Mouse (Mus musculus): Measurements from ENCODE around the gene Bicra.

Gene Bicra

DNA sequence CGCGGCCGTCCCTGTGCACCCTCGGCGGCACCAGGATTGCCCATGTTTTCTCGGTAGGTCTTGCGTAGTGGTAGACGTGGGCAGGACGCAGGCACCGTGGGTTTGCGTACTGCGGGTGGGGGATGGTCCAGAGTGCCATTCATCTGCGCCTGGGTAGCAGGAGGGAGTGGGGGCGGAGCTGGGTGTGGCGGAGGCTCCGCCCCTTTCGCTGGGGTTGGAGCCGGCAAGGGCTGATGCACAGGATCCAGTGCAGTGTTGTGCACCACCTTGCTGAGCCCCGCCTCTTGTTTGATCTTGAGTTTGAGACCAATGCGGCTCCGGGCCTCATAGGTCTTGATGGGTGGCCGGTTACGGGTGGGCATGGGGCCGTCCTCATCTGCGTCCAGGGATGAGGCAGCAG is 75.5 kb downstream of the Bicra start:
- no peak for DNase-seq (ENCODE audit: low spot score in 2 of 2)

DNA sequence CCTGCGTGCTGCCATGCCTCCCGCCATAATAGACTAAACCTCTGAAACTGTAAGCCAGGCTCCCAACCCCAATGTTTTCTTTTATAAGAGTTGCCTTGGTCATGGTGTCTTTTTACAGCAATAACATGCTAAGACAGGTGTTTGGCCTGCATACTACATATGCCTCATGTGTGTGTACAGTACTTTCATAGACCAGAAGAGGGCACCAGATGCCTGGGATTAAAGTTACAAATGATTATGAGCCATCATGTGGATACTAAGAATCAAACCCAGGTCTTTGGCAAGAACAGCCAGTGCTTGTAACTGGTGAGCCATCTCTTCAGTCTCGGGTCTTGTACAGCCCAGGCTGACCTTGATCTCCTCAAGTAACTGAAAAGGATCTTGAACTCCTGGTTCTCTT is 78.0 kb downstream of the Bicra start:
- no peak for DNase-seq (ENCODE audit: low spot score in 2 of 2)

GRCm38 (mm10) chr7:15968322-15968721 is 79.4 kb downstream of the Bicra start:
- DNase-seq (ENCODE audit: low spot score in 2 of 2), result no peak

GRCm38 (mm10) chr7:15967312-15967711 is 80.4 kb downstream of the Bicra start, which contains the start of gene Ehd2:
TSS of gene Ehd2 (minus strand) at chr7:15967567.
- no peak for DNase-seq (ENCODE audit: low spot score in 2 of 2)

- no peak for DNase-seq (ENCODE audit: low spot score in 2 of 2)
These were observed 81.2 kb downstream of the Bicra start for GRCm38 (mm10) chr7:15966489-15966888.

DNA sequence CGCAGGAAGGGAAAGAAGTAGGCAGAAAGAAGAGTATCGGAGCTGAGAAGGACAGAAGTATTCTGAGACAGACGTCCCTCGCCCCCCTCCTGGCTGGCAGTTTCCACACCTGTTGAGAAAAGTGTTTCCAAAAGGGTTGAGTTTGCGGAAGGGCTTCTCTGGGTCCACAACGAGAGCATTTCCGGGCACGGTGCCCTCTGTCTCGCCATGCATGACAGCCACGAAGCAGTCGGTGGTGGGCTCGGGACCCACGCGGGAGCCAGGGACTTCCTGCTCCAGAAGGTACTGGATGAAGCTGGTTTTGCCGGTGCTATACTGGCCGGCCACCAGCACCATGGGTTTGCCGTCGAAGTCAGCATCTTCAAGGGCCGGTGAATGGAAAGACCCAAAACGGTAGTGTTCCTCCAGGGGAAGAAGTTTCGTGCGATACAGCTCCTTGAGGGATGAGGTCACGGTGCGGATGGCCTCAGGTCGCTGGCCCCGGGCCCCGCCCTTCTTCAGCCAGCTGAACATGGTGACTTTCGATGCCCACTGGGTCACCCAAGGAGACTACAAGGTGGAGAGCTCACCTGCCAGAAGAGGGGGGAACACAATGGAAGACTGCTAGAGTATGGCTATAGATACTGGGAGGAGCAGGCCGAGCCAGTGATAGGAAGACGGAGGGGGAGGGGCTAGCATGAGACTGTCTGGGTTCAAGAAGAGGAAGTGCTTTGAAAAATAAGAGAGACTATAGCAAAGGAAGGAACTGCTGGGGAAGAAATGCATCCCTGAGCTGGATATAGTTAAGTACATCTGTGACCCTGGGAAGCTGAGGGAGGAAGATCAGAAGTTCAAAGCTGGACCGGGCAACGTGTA is 83.7 kb downstream of the Bicra start:
- no peak for DNase-seq (ENCODE audit: low spot score in 2 of 2)

DNA sequence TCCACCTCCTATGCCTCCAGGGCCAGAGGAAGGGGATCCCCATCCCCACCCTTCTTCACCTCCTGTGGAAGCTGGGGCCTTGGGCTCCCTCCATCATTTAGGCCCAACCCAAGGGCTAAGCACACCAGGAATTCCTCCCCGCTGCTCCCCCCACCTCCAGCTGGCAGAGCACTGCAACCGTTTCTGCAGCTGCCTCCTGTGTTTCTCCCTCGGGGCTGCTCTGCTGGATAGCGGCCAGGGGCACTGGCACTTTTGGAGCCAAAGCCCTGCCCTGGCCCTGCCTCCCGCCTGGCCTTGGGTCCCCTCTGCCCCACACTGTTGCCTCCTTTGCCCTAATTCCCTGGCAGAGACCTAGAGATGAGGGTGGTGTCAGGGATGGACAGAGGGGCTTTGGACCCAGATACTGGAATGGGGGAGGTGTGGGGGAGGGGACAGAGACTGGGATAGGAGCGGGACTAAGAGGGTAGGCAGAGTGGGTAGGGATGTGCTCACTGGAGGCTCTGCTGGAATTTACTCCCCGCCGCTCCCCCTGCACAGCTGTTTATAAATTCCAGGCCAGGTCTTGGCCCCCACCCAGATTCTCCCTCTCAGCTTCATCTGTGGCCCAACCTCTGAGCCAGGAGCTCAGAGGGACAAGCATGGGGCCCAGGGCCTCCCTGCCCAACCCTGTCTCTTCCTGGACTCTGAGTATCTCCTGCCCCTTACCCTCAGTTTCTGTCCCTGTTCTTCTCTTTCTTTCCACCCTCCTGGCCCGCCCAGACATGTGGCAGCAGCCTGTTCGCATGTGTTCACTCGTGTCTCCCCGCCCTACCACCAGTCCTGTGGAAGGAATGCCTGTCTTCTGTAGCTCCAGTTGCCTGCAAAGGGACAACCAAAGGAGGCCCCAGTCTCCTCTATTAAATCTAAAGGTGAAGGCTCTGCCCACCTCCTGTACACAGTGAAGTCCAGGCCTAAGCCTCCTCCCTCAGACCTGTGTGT is 85.1 kb downstream of the Bicra start:
- DNase-seq (ENCODE audit: low spot score in 2 of 2), result peak; percentile 36 to 56

GRCm38 (mm10) chr7:15961798-15962197 is 85.9 kb downstream of the Bicra start:
- no peak for DNase-seq (ENCODE audit: low spot score in 2 of 2)

DNA sequence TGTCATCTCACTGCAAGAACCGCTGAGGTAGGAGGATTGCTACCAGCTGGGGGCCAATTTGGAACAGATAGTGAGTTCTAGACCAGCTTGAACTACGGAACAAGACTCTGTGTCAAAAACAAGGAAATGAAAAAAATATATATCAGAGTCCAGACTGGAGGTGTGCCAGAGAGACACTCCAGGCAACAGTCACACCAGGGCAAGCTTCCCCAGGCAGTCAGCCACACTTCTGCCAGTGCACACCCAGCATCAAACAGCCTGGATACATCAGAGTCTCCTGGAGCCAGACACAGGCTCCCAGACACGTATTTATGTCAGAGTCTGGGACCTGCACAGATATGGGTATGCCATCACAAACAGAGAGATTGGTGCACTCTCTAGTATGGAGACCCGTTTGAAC is 86.5 kb downstream of the Bicra start:
- no peak for DNase-seq (ENCODE audit: low spot score in 2 of 2)

- DNase-seq (ENCODE audit: low spot score in 2 of 2), result no peak
These were observed 87.0 kb downstream of the Bicra start for GRCm38 (mm10) chr7:15960691-15961090.

DNA sequence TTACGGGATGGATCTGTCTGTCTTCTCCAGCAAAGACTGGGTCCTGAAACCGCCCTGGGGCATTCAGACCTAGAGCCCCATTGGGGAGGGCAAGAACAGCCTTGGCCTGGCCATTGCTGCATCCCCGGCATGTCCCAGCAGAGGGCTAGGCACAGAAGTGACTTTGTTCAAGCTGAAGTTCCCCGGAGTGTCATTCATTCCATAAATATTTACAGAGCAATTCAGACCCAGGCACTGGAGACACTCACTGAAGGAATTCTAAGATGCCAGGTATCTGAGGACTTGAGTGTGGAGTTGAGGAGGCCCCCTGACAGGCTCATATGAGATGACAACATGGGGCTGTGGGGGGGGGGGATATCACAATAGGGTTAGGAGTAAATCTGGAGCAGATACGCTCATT is 91.6 kb downstream of the Bicra start:
- DNase-seq (ENCODE audit: low spot score in 2 of 2), result no peak

- DNase-seq (ENCODE audit: low spot score in 2 of 2), result no peak
These were observed 92.2 kb downstream of the Bicra start for GRCm38 (mm10) chr7:15955509-15955908.

DNA sequence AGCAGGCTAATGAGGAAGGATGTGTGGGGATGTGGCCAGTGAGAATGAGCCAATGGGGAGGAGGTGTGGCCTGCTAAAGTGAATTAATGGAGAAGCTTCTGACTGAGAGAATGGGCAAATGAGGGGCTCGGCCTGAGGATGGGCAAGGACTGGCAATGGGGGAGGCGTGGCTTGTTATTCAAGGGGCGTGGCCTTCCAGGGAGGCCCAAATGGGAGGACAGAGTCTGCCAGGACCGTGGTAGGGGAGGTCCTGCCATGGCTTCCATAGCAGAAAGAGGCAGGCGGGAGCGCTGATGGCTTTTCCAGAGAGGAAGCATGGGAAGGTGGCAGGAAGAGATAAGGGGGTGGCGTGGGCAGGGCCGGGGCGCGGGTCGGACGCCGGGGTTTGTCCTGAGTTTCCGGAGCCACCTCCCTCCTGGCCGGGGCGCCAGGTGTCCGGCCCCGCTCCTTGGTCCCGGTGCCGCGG is 92.7 kb downstream of the Bicra start:
- DNase-seq (ENCODE audit: low spot score in 2 of 2), result no peak

- no peak for DNase-seq (ENCODE audit: low spot score in 2 of 2)
These were observed 93.3 kb downstream of the Bicra start for GRCm38 (mm10) chr7:15954436-15954835.

- DNase-seq (ENCODE audit: low spot score in 2 of 2), result no peak
These were observed 94.2 kb downstream of the Bicra start for GRCm38 (mm10) chr7:15953307-15954074.

DNA sequence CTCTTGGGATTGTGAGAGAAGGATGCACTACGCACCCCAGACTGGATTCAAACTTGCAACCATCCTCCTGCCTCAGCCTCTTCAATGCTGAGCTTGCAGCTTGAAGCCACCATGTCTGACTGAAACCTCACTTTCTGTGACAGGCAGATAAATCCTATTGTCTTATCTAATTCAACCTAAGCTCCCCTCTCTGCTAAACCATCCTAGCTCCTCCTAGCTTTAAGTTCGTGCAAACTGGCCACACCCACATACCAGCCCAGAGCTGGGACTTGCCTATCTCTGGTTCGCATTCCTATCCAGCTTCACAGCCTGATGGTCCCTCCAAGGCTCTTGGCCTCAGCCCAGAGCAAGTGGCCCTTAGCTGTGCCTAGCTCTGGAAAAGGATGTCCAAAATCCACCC is 95.3 kb downstream of the Bicra start:
- no peak for DNase-seq (ENCODE audit: low spot score in 2 of 2)

DNA sequence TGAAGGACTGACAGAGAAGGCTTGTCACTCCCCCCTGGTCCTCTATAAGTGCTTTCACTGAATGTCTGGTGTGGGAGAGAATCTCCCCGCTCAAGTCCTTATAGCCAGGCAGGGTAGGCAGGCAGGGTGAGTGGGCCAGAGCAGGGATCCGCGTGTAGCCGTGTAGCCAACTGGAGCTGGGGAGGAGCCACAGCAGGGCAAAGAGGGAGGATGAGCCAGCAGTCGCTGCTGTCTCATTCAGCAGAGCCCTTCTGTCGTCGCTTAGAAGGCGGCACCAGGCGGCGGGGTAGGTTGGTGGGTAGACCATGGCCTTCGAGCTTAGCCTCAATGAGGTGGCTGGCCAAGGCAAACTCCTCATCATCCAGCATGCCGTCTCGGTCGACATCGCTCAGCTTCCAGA is 97.7 kb downstream of the Bicra start:
- DNase-seq (ENCODE audit: low spot score in 2 of 2), result no peak

- DNase-seq (ENCODE audit: low spot score in 2 of 2), result no peak
These were observed 98.4 kb downstream of the Bicra start for GRCm38 (mm10) chr7:15949216-15949790.

DNA sequence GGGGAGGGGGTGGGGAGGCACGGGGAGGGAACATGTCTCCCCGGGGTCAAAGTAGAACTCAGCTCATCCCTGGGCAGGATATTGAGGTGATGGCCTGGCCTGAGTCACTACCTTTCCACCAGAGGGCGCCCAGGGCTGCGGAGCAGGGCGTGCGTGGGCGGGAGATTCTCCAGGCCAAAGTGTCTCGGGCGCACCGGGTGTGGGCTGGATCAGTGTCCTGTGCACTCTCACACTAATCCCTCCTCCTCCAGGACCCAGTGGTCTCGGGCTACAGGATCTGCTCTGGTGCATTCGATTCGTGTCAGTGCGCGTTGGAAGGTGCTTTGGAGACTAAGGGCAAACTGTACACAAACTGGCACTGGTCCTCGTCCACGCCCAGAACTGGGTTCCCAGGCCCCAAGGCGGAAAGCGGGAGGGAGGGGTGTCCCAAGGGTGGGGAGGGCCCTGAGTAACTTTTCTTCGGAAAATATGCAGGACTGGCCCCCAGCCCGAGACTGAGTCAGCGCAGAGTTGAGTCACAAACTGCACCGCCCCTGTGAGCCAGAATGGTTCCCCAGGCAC is 99.3 kb downstream of the Bicra start:
- peak in 1 of 2 experiments; percentile 50 for DNase-seq (ENCODE audit: low spot score in 2 of 2)

- DNase-seq (ENCODE audit: low spot score in 2 of 2), result no peak
These were observed 100.0 kb downstream of the Bicra start for GRCm38 (mm10) chr7:15947653-15948260.

Measured in frontal cortex, postnatal 14 days (tissue).